Mouse (Mus musculus): ENCODE data around the gene Crtc1. TPM values are rescaled to one million over a fixed set of nuclear protein-coding genes. Genes with fewer than 3 reads are reported as not detected.
A peak's percentile ranks its signal among the peaks of the same experiment; 100 is the strongest.

Crtc1 gene
- polyA plus RNA-seq, 1 experiment, result 9.6 TPM

- Histone ChIP-seq H3K4me2 (ENCODE audit: low read depth) (peak overlapping the region; percentile 54), H3K4me3 (no peak overlapping the region), H3ac (ENCODE audit: control insufficient read depth, insufficient read length) (no peak overlapping the region), H3K79me2 (ENCODE audit: control insufficient read depth, insufficient read depth) (peaks cover 50% of the 10 kb centered on the region), H3K27me3 (ENCODE audit: control insufficient read depth, insufficient read depth, insufficient read length) (no peaks in the 10 kb centered on the region), H3K36me3 (ENCODE audit: control insufficient read depth, insufficient read depth) (no peaks in the 10 kb centered on the region)
- no peak for TF ChIP-seq REST (IDR thresholded peaks at IDR 0.05; ENCODE audit: insufficient read depth, insufficient read length)
- TF ChIP-seq CEBPB (IDR thresholded peaks at IDR 0.05; ENCODE audit: insufficient read depth, poor library complexity, severe bottlenecking), result no peak
- TF ChIP-seq E2F4 (IDR thresholded peaks at IDR 0.05; ENCODE audit: insufficient read depth), result no peak
- TF ChIP-seq TCF3 (IDR thresholded peaks at IDR 0.05; ENCODE audit: insufficient read length, low read depth), result no peak
- TF ChIP-seq MYOG (IDR thresholded peaks at IDR 0.05; ENCODE audit: control insufficient read depth in 1 of 3, insufficient read depth in 1 of 3, insufficient read length in 2 of 3, low read depth in 2 of 3), result no peak
- TF ChIP-seq SRF (IDR thresholded peaks at IDR 0.05; ENCODE audit: control insufficient read depth, insufficient read length, low read depth), result no peak
- TF ChIP-seq POLR2AphosphoS2 (IDR thresholded peaks at IDR 0.05; ENCODE audit: insufficient read length, low read depth), result no peak
- no peak for TF ChIP-seq MYOD1 (IDR thresholded peaks at IDR 0.05; ENCODE audit: control insufficient read depth in 1 of 3, insufficient read length in 2 of 3, low read depth in 2 of 3)
- no peak for TF ChIP-seq MAX (IDR thresholded peaks at IDR 0.05; ENCODE audit: low read depth)
- TF ChIP-seq USF1 (IDR thresholded peaks at IDR 0.05; ENCODE audit: low read depth), result no peak
- TF ChIP-seq POLR2A (IDR thresholded peaks at IDR 0.05; ENCODE audit: insufficient read length, low read depth), result no peak
- no peak for TF ChIP-seq TCF12 (IDR thresholded peaks at IDR 0.05; ENCODE audit: insufficient read depth, poor library complexity, severe bottlenecking)
Measured at GRCm38 (mm10) chr8:70465701-70466100, 26.3 kb upstream of the Crtc1 start.

- Histone ChIP-seq H3K36me3 (ENCODE audit: control insufficient read depth, insufficient read depth) (peaks cover 3% of the 10 kb centered on the region), H3K4me2 (ENCODE audit: low read depth) (no peak overlapping the region), H3K27me3 (ENCODE audit: control insufficient read depth, insufficient read depth, insufficient read length) (no peaks in the 10 kb centered on the region), H3K79me2 (ENCODE audit: control insufficient read depth, insufficient read depth) (peaks cover 43% of the 10 kb centered on the region), H3K4me3 (no peak overlapping the region), H3ac (ENCODE audit: control insufficient read depth, insufficient read length) (no peak overlapping the region)
- TF ChIP-seq MAX (IDR thresholded peaks at IDR 0.05; ENCODE audit: low read depth), result no peak
- no peak for TF ChIP-seq MYOD1 (IDR thresholded peaks at IDR 0.05; ENCODE audit: control insufficient read depth in 1 of 3, insufficient read length in 2 of 3, low read depth in 2 of 3)
- TF ChIP-seq REST (IDR thresholded peaks at IDR 0.05; ENCODE audit: insufficient read depth, insufficient read length), result no peak
- TF ChIP-seq E2F4 (IDR thresholded peaks at IDR 0.05; ENCODE audit: insufficient read depth), result no peak
- TF ChIP-seq POLR2AphosphoS2 (IDR thresholded peaks at IDR 0.05; ENCODE audit: insufficient read length, low read depth), result no peak
- TF ChIP-seq TCF3 (IDR thresholded peaks at IDR 0.05; ENCODE audit: insufficient read length, low read depth), result no peak
- TF ChIP-seq USF1 (IDR thresholded peaks at IDR 0.05; ENCODE audit: low read depth), result no peak
- TF ChIP-seq SRF (IDR thresholded peaks at IDR 0.05; ENCODE audit: control insufficient read depth, insufficient read length, low read depth), result no peak
- TF ChIP-seq POLR2A (IDR thresholded peaks at IDR 0.05; ENCODE audit: insufficient read length, low read depth), result no peak
- no peak for TF ChIP-seq MYOG (IDR thresholded peaks at IDR 0.05; ENCODE audit: control insufficient read depth in 1 of 3, insufficient read depth in 1 of 3, insufficient read length in 2 of 3, low read depth in 2 of 3)
- TF ChIP-seq TCF12 (IDR thresholded peaks at IDR 0.05; ENCODE audit: insufficient read depth, poor library complexity, severe bottlenecking), result no peak
- TF ChIP-seq CEBPB (IDR thresholded peaks at IDR 0.05; ENCODE audit: insufficient read depth, poor library complexity, severe bottlenecking), result no peak
Measured at GRCm38 (mm10) chr8:70464162-70464561, 24.8 kb upstream of the Crtc1 start.

GRCm38 (mm10) chr8:70463306-70463705, 23.9 kb upstream of the Crtc1 start:
- H3K36me3 ChIP-seq (ENCODE audit: control insufficient read depth, insufficient read depth), result peaks cover 5% of the 10 kb centered on the region
- H3ac ChIP-seq (ENCODE audit: control insufficient read depth, insufficient read length), result no peak overlapping the region
- no peak for TF ChIP-seq REST (IDR thresholded peaks at IDR 0.05; ENCODE audit: insufficient read depth, insufficient read length)
- TF ChIP-seq MAX (IDR thresholded peaks at IDR 0.05; ENCODE audit: low read depth), result no peak
- no peak for TF ChIP-seq MYOD1 (IDR thresholded peaks at IDR 0.05; ENCODE audit: control insufficient read depth in 1 of 3, insufficient read length in 2 of 3, low read depth in 2 of 3)
- TF ChIP-seq CEBPB (IDR thresholded peaks at IDR 0.05; ENCODE audit: insufficient read depth, poor library complexity, severe bottlenecking), result no peak
- no peak for TF ChIP-seq POLR2AphosphoS2 (IDR thresholded peaks at IDR 0.05; ENCODE audit: insufficient read length, low read depth)
- no peak for TF ChIP-seq TCF12 (IDR thresholded peaks at IDR 0.05; ENCODE audit: insufficient read depth, poor library complexity, severe bottlenecking)
- no peak for TF ChIP-seq USF1 (IDR thresholded peaks at IDR 0.05; ENCODE audit: low read depth)
- H3K27me3 ChIP-seq (ENCODE audit: control insufficient read depth, insufficient read depth, insufficient read length), result no peaks in the 10 kb centered on the region
- H3K4me3 ChIP-seq, result no peak overlapping the region
- H3K79me2 ChIP-seq (ENCODE audit: control insufficient read depth, insufficient read depth), result peaks cover 41% of the 10 kb centered on the region
- no peak overlapping the region for H3K4me2 ChIP-seq (ENCODE audit: low read depth)

GRCm38 (mm10) chr8:70462516-70462813, 23.1 kb upstream of the Crtc1 start:
- Histone ChIP-seq H3ac (ENCODE audit: control insufficient read depth, insufficient read length) (no peak overlapping the region), H3K27me3 (ENCODE audit: control insufficient read depth, insufficient read depth, insufficient read length) (no peaks in the 10 kb centered on the region), H3K4me3 (no peak overlapping the region), H3K36me3 (ENCODE audit: control insufficient read depth, insufficient read depth) (peaks cover 5% of the 10 kb centered on the region), H3K4me2 (ENCODE audit: low read depth) (peak overlapping the region; percentile 85), H3K79me2 (ENCODE audit: control insufficient read depth, insufficient read depth) (peaks cover 38% of the 10 kb centered on the region)
- peak in 2 of 3 experiments; percentile 18 to 67 for TF ChIP-seq MYOD1 (IDR thresholded peaks at IDR 0.05; ENCODE audit: control insufficient read depth in 1 of 3, insufficient read length in 2 of 3, low read depth in 2 of 3)
- no peak for TF ChIP-seq POLR2A (IDR thresholded peaks at IDR 0.05; ENCODE audit: insufficient read length, low read depth)
- peak in 1 of 3 experiments; percentile 20 for TF ChIP-seq MYOG (IDR thresholded peaks at IDR 0.05; ENCODE audit: control insufficient read depth in 1 of 3, insufficient read depth in 1 of 3, insufficient read length in 2 of 3, low read depth in 2 of 3)

- Histone ChIP-seq H3K4me3 (no peak overlapping the region), H3K4me2 (ENCODE audit: low read depth) (peak overlapping the region; percentile 85), H3K36me3 (ENCODE audit: control insufficient read depth, insufficient read depth) (peaks cover 5% of the 10 kb centered on the region), H3K27me3 (ENCODE audit: control insufficient read depth, insufficient read depth, insufficient read length) (no peaks in the 10 kb centered on the region), H3ac (ENCODE audit: control insufficient read depth, insufficient read length) (no peak overlapping the region), H3K79me2 (ENCODE audit: control insufficient read depth, insufficient read depth) (peaks cover 43% of the 10 kb centered on the region)
- TF ChIP-seq CEBPB (IDR thresholded peaks at IDR 0.05; ENCODE audit: insufficient read depth, poor library complexity, severe bottlenecking) (no peak), MYOD1 (IDR thresholded peaks at IDR 0.05; ENCODE audit: control insufficient read depth in 1 of 3, insufficient read length in 2 of 3, low read depth in 2 of 3) (peak in 1 of 3 experiments; percentile 57), POLR2AphosphoS2 (IDR thresholded peaks at IDR 0.05; ENCODE audit: insufficient read length, low read depth) (peak; percentile 26), E2F4 (IDR thresholded peaks at IDR 0.05; ENCODE audit: insufficient read depth) (no peak)
Measured at GRCm38 (mm10) chr8:70461765-70462515, 22.6 kb upstream of the Crtc1 start.
